Mouse (Mus musculus) neural tube, embryonic 14.5 days (tissue): ENCODE data around the gene Ube2h. TPM values are rescaled to one million over a fixed set of nuclear protein-coding genes. Genes with fewer than 3 reads are reported as not detected.
A peak's percentile ranks its signal among the peaks of the same experiment; 100 is the strongest.
"Not testable (repeated sequence)": the region's sequence is repeated elsewhere in the genome, so short reads cannot be mapped to it uniquely, and the experiment has no call there.

Experiments used
- ATAC-seq: fragments of 200-750 bp; cut with Nextera tagmentation; 2 replicates; pipeline ENCODE4 v1.8.0; 2017; ENCODE audit warnings: low read depth, mild to moderate bottlenecking, moderate TSS enrichment, moderate library complexity
- H3K27ac ChIP-seq: fragments of 300-500 bp; sonication (generic); 2 replicates; pipeline ENCODE4 v1.5.1; 2014; ENCODE audit warnings: low read depth, mild to moderate bottlenecking, control low read depth, low read length, moderate library complexity, mixed read lengths
- H3K27me3 ChIP-seq: fragments of 300-500 bp; sonication (generic); 2 replicates; pipeline ENCODE4 v1.6.1; 2014; ENCODE audit warnings: low read length; ENCODE audit not compliant: control insufficient read depth, insufficient read depth
- H3K36me3 ChIP-seq: fragments of 300-500 bp; sonication (generic); 2 replicates; pipeline ENCODE4 v1.6.1; 2014; ENCODE audit warnings: low read length, mixed read lengths; ENCODE audit not compliant: control insufficient read depth, insufficient read depth
- H3K4me1 ChIP-seq: fragments of 300-500 bp; sonication (generic); 2 replicates; pipeline ENCODE4 v1.6.1; 2014; ENCODE audit warnings: low read length; ENCODE audit not compliant: control insufficient read depth, insufficient read depth
- H3K4me2 ChIP-seq: fragments of 300-500 bp; sonication (generic); 2 replicates; pipeline ENCODE4 v1.6.1; 2014; ENCODE audit warnings: mild to moderate bottlenecking, low read depth, low read length, control low read depth
- H3K4me3 ChIP-seq: fragments of 300-500 bp; sonication (generic); 2 replicates; pipeline ENCODE4 v1.5.1; 2014; ENCODE audit warnings: low read depth, low read length, control low read depth, mixed read lengths
- H3K9ac ChIP-seq: fragments of 300-500 bp; sonication (generic); replicated peaks from 2 replicates; pipeline ENCODE4 v1.6.1; 2014; ENCODE audit warnings: low read depth, mild to moderate bottlenecking, control low read depth, low read length, mixed read lengths
- H3K9me3 ChIP-seq: fragments of 300-500 bp; sonication (generic); 2 replicates; pipeline ENCODE4 v1.6.1; 2016; ENCODE audit warnings: low read length; ENCODE audit not compliant: control insufficient read depth
- whole genome bisulfite sequencing: fragments of 180-500 bp; shearing (Covaris S2); extraction: QIAGEN DNeasy Blood & Tissue Kit; methylation state at CpG from one replicate; pipeline ENCODE4 v1.1.7; 2014; 5-methylcytosine and 5-hydroxymethylcytosine counted together
- polyA plus RNA-seq: library from polyadenylated mRNA; unstranded; fragments of >200 nt; fragmentation: Nextera tagmentation; extraction: Ambion mirVana; gene quantifications from 2 replicates; pipeline ENCODE4 v1.2.1, GENCODE M21; 2014

Gene Ube2h
- polyA plus RNA-seq, 1 experiment from 2014 or later: 79.3 TPM

- H3K4me1 ChIP-seq: no peaks in the 10 kb centered on the region
- no peaks in the 10 kb centered on the region for H3K27me3 ChIP-seq
- no peak for ATAC-seq
- H3K9me3 ChIP-seq: no peaks in the 10 kb centered on the region
- WGBS: 75% methylated on average over 4 of the region's 4 CpGs
- no peak overlapping the region for H3K4me2 ChIP-seq
- H3K36me3 ChIP-seq: no peaks in the 10 kb centered on the region
- H3K4me3 ChIP-seq: no peak overlapping the region
- H3K27ac ChIP-seq: no peak overlapping the region
- H3K9ac ChIP-seq: no peak overlapping the region
These were observed 27.9 kb upstream of the Ube2h start for GRCm38 (mm10) chr6:30332262-30332661.

DNA sequence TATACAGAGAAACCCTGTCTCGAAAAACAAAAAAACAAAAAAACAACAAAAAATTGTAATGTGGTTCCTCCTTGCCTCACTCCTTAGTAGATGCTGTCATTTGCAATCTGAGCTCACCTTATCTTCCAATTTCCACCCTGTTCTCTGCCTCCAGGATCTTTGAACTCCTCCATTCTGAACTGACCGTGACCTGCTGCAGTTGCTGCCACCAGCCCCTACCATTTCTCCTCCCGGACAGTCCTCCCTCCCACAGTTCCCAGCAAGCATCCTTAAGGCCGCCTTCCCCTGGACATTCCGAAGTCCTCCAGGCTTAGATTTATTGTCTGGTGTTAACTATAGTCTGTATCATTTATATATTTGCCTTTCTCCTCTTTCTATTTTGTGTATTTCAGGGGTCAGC lies 26.4 kb upstream of the Ube2h start:
- no peak overlapping the region for H3K4me3 ChIP-seq
- no peak overlapping the region for H3K27ac ChIP-seq
- WGBS: 67% methylated on average over 5 of the region's 5 CpGs
- H3K4me2 ChIP-seq: no peak overlapping the region
- no peaks in the 10 kb centered on the region for H3K27me3 ChIP-seq
- H3K36me3 ChIP-seq: no peaks in the 10 kb centered on the region
- no peaks in the 10 kb centered on the region for H3K4me1 ChIP-seq
- H3K9me3 ChIP-seq: no peaks in the 10 kb centered on the region
- ATAC-seq: no peak
- no peak overlapping the region for H3K9ac ChIP-seq

GRCm38 (mm10) chr6:30325932-30326501 lies 21.7 kb upstream of the Ube2h start:
- ATAC-seq: no peak
- no peak overlapping the region for H3K27ac ChIP-seq
- H3K9ac ChIP-seq: no peak overlapping the region
- H3K4me1 ChIP-seq: no peaks in the 10 kb centered on the region
- H3K36me3 ChIP-seq: no peaks in the 10 kb centered on the region
- H3K4me2 ChIP-seq: no peak overlapping the region
- no peaks in the 10 kb centered on the region for H3K27me3 ChIP-seq
- no peak overlapping the region for H3K4me3 ChIP-seq
- H3K9me3 ChIP-seq: no peaks in the 10 kb centered on the region
- WGBS: 78% methylated on average over 4 of the region's 4 CpGs

GRCm38 (mm10) chr6:30321002-30321401 lies 16.7 kb upstream of the Ube2h start:
- Histone ChIP-seq H3K4me1 (no peaks in the 10 kb centered on the region), H3K27ac (no peak overlapping the region), H3K9ac (no peak overlapping the region), H3K4me2 (no peak overlapping the region), H3K27me3 (no peaks in the 10 kb centered on the region), H3K9me3 (no peaks in the 10 kb centered on the region), H3K36me3 (no peaks in the 10 kb centered on the region), H3K4me3 (no peak overlapping the region)
- no peak for ATAC-seq
- 47% methylated on average over 4 of the region's 4 CpGs for WGBS

DNA sequence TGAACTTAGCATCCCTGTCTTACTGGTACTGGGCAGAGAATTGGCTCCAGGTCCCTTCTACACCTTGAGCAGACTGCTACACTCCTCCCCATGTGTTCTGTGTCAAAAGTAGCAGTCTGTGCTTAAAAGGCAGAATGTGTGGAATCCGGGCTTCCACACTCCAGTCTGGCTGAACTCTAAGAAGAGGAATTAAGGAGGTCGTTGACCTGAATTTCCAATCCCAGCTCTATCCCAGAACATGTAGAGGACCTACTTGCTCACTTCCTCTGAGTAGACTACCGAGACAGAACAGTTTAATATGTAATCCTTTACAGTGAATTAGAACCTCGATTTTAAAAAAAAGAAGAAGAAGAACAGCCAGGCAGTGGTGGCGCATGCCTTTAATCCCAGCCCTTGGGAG lies 14.9 kb upstream of the Ube2h start:
- no peaks in the 10 kb centered on the region for H3K4me1 ChIP-seq
- 87% methylated on average over 5 of the region's 5 CpGs for WGBS
- no peaks in the 10 kb centered on the region for H3K9me3 ChIP-seq
- no peaks in the 10 kb centered on the region for H3K36me3 ChIP-seq
- no peak overlapping the region for H3K4me2 ChIP-seq
- ATAC-seq: no peak
- H3K27ac ChIP-seq: no peak overlapping the region
- H3K27me3 ChIP-seq: no peaks in the 10 kb centered on the region
- no peak overlapping the region for H3K4me3 ChIP-seq
- no peak overlapping the region for H3K9ac ChIP-seq

DNA sequence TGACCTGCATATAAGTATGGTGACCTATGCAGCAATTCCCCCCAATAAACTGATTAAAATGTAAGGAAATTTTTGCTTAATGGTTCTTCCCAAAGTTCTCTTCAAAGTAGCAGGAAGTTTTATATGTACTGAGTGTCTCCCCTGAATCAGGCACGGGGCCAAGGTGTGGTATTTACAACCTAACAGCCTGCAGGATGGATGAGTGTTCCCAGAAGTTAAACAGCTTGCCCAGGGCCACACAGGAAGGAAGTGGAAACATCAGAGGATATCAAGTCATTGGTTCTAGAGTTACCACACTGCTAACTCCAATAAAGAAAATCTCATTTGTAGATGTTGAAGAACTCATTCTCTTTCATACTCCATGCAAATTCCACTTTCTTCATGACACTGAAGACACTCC lies 7.7 kb upstream of the Ube2h start:
- H3K9me3 ChIP-seq: no peaks in the 10 kb centered on the region
- 26% methylated on average over 1 of the region's 1 CpGs for WGBS
- H3K4me1 ChIP-seq: no peaks in the 10 kb centered on the region

GRCm38 (mm10) chr6:30308751-30309150 lies 4.4 kb upstream of the Ube2h start:
- WGBS: 52% methylated on average over 4 of the region's 4 CpGs
- Histone ChIP-seq H3K4me1 (peaks cover 5% of the 10 kb centered on the region), H3K9me3 (no peaks in the 10 kb centered on the region), H3K36me3 (no peaks in the 10 kb centered on the region), H3K9ac (no peak overlapping the region), H3K27ac (no peak overlapping the region), H3K4me3 (no peak overlapping the region), H3K27me3 (no peaks in the 10 kb centered on the region), H3K4me2 (no peak overlapping the region)
- ATAC-seq: no peak

More for the DNA sequence above, 7.7 kb upstream of the Ube2h start:
- H3K27ac ChIP-seq: no peak overlapping the region
- no peak overlapping the region for H3K9ac ChIP-seq
- no peaks in the 10 kb centered on the region for H3K36me3 ChIP-seq
- H3K27me3 ChIP-seq: no peaks in the 10 kb centered on the region
- no peak overlapping the region for H3K4me2 ChIP-seq
- no peak for ATAC-seq
- H3K4me3 ChIP-seq: no peak overlapping the region

DNA sequence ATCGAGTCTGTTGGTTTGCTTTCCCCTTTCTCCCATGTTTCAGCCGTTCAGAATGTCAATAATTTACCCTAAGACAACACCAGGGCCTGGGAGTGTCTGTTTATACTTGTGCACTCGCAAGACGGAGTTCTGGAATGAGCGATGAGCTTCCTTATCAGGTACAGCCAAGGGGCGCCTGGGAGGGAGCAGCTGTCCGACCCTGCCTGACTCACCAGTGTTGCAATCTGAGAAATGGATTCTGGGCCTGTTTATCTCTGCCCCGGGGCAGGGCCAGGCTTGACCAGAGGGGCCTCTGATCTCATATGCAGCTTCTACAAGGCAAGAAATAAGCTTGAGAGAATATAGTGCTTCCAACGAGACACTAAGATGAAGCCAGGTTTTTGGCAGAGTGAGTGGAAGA lies 3.4 kb upstream of the Ube2h start:
- Histone ChIP-seq H3K36me3 (no peaks in the 10 kb centered on the region), H3K4me3 (no peak overlapping the region), H3K9me3 (no peaks in the 10 kb centered on the region), H3K4me2 (no peak overlapping the region), H3K27ac (no peak overlapping the region), H3K27me3 (no peaks in the 10 kb centered on the region), H3K9ac (no peak overlapping the region), H3K4me1 (peaks cover 5% of the 10 kb centered on the region)
- 71% methylated on average over 9 of the region's 9 CpGs for WGBS
- ATAC-seq: no peak

- Histone ChIP-seq H3K4me3 (peak overlapping the region; percentile 67), H3K4me1 (peaks cover 25% of the 10 kb centered on the region), H3K9ac (peak overlapping the region; percentile 82), H3K27ac (peak overlapping the region; percentile 93), H3K4me2 (peak overlapping the region; percentile 92)
- under 1% methylated on average over 27 of the region's 66 CpGs for WGBS
- not testable (repeated sequence) for H3K36me3 ChIP-seq, H3K9me3 ChIP-seq, H3K27me3 ChIP-seq
- ATAC-seq: peak; percentile 7
These were observed 454 bp downstream of the Ube2h start for GRCm38 (mm10) chr6:30303771-30304398.
